Mouse (Mus musculus): ENCODE measurements at regions not wholly inside any gene's neighbourhood (a gene's known extent, or its start where the extent isn't known, plus 50 kb on each side); places are given as distances from the start of the nearest gene placed in this dataset.

GRCm38 (mm10) chr14:58987688-58988087 lies 155.0 kb downstream of the 1700129C05Rik start:
- Histone ChIP-seq H3K4me1 (ENCODE audit: control insufficient read depth, low read depth, low read length) (no peaks in the 10 kb centered on the region), H3K4me2 (ENCODE audit: low read depth, low read length) (no peak overlapping the region), H3K27me3 (ENCODE audit: control insufficient read depth, insufficient read depth, low read depth, low read length) (no peaks in the 10 kb centered on the region), H3K27ac (ENCODE audit: low read length) (no peak overlapping the region), H3K9me3 (replicated peaks; ENCODE audit: control insufficient read depth, low read length) (no peaks in the 10 kb centered on the region), H3K36me3 (ENCODE audit: control insufficient read depth, insufficient read depth) (no peaks in the 10 kb centered on the region), H3K4me3 (ENCODE audit: low read depth, low read length) (no peak overlapping the region), H3K9ac (ENCODE audit: low read depth, low read length) (no peak overlapping the region)
- no peak for ATAC-seq (ENCODE audit: low read depth)
- WGBS (ENCODE audit: insufficient replicate concordance) = 47% methylated on average over 8 of the region's 8 CpGs

- no peaks in the 10 kb centered on the region for H3K4me1 ChIP-seq (ENCODE audit: control insufficient read depth, low read depth, low read length)
- no peak overlapping the region for H3K9ac ChIP-seq (ENCODE audit: low read depth, low read length)
- H3K36me3 ChIP-seq (ENCODE audit: control insufficient read depth, insufficient read depth) = no peaks in the 10 kb centered on the region
- H3K27ac ChIP-seq (ENCODE audit: low read length) = no peak overlapping the region
- H3K4me2 ChIP-seq (ENCODE audit: low read depth, low read length) = no peak overlapping the region
- no peak overlapping the region for H3K4me3 ChIP-seq (ENCODE audit: low read depth, low read length)
- no peak for ATAC-seq (ENCODE audit: low read depth)
- no peaks in the 10 kb centered on the region for H3K27me3 ChIP-seq (ENCODE audit: control insufficient read depth, insufficient read depth, low read depth, low read length)
- no peaks in the 10 kb centered on the region for H3K9me3 ChIP-seq (replicated peaks; ENCODE audit: control insufficient read depth, low read length)
- WGBS (ENCODE audit: insufficient replicate concordance) = 62% methylated on average over 5 of the region's 5 CpGs
Observed at GRCm38 (mm10) chr14:58985838-58986237, 156.9 kb downstream of the 1700129C05Rik start.

- WGBS (ENCODE audit: insufficient replicate concordance) = 63% methylated on average over 4 of the region's 4 CpGs
- no peak overlapping the region for H3K4me3 ChIP-seq (ENCODE audit: low read depth, low read length)
- H3K9ac ChIP-seq (ENCODE audit: low read depth, low read length) = no peak overlapping the region
- H3K27ac ChIP-seq (ENCODE audit: low read length) = no peak overlapping the region
- H3K4me1 ChIP-seq (ENCODE audit: control insufficient read depth, low read depth, low read length) = no peaks in the 10 kb centered on the region
- H3K9me3 ChIP-seq (replicated peaks; ENCODE audit: control insufficient read depth, low read length) = no peaks in the 10 kb centered on the region
- H3K27me3 ChIP-seq (ENCODE audit: control insufficient read depth, insufficient read depth, low read depth, low read length) = no peaks in the 10 kb centered on the region
- no peak overlapping the region for H3K4me2 ChIP-seq (ENCODE audit: low read depth, low read length)
- no peak for ATAC-seq (ENCODE audit: low read depth)
- no peaks in the 10 kb centered on the region for H3K36me3 ChIP-seq (ENCODE audit: control insufficient read depth, insufficient read depth)
Observed at GRCm38 (mm10) chr14:58976791-58977190, 165.9 kb downstream of the 1700129C05Rik start.

GRCm38 (mm10) chr14:58969248-58969647 lies 173.4 kb downstream of the 1700129C05Rik start:
- no peaks in the 10 kb centered on the region for H3K27me3 ChIP-seq (ENCODE audit: control insufficient read depth, insufficient read depth, low read depth, low read length)
- no peak overlapping the region for H3K9ac ChIP-seq (ENCODE audit: low read depth, low read length)
- H3K4me1 ChIP-seq (ENCODE audit: control insufficient read depth, low read depth, low read length) = no peaks in the 10 kb centered on the region
- H3K36me3 ChIP-seq (ENCODE audit: control insufficient read depth, insufficient read depth) = no peaks in the 10 kb centered on the region
- 42% methylated on average over 3 of the region's 3 CpGs for WGBS (ENCODE audit: insufficient replicate concordance)
- H3K9me3 ChIP-seq (replicated peaks; ENCODE audit: control insufficient read depth, low read length) = no peaks in the 10 kb centered on the region
- no peak overlapping the region for H3K27ac ChIP-seq (ENCODE audit: low read length)
- no peak overlapping the region for H3K4me3 ChIP-seq (ENCODE audit: low read depth, low read length)
- no peak overlapping the region for H3K4me2 ChIP-seq (ENCODE audit: low read depth, low read length)
- ATAC-seq (ENCODE audit: low read depth) = no peak

GRCm38 (mm10) chr14:58967975-58968374 lies 174.7 kb downstream of the 1700129C05Rik start:
- Histone ChIP-seq H3K9ac (ENCODE audit: low read depth, low read length) (no peak overlapping the region), H3K4me3 (ENCODE audit: low read depth, low read length) (no peak overlapping the region), H3K36me3 (ENCODE audit: control insufficient read depth, insufficient read depth) (no peaks in the 10 kb centered on the region), H3K27me3 (ENCODE audit: control insufficient read depth, insufficient read depth, low read depth, low read length) (no peaks in the 10 kb centered on the region), H3K4me2 (ENCODE audit: low read depth, low read length) (no peak overlapping the region), H3K4me1 (ENCODE audit: control insufficient read depth, low read depth, low read length) (no peaks in the 10 kb centered on the region), H3K27ac (ENCODE audit: low read length) (no peak overlapping the region), H3K9me3 (replicated peaks; ENCODE audit: control insufficient read depth, low read length) (no peaks in the 10 kb centered on the region)
- no peak for ATAC-seq (ENCODE audit: low read depth)
- WGBS (ENCODE audit: insufficient replicate concordance) = 70% methylated on average over 5 of the region's 5 CpGs

GRCm38 (mm10) chr14:58967163-58967562 lies 175.5 kb downstream of the 1700129C05Rik start:
- Histone ChIP-seq H3K27me3 (ENCODE audit: control insufficient read depth, insufficient read depth, low read depth, low read length) (no peaks in the 10 kb centered on the region), H3K27ac (ENCODE audit: low read length) (no peak overlapping the region), H3K9me3 (replicated peaks; ENCODE audit: control insufficient read depth, low read length) (no peaks in the 10 kb centered on the region), H3K36me3 (ENCODE audit: control insufficient read depth, insufficient read depth) (no peaks in the 10 kb centered on the region), H3K4me2 (ENCODE audit: low read depth, low read length) (no peak overlapping the region), H3K4me1 (ENCODE audit: control insufficient read depth, low read depth, low read length) (no peaks in the 10 kb centered on the region), H3K4me3 (ENCODE audit: low read depth, low read length) (no peak overlapping the region), H3K9ac (ENCODE audit: low read depth, low read length) (no peak overlapping the region)
- WGBS (ENCODE audit: insufficient replicate concordance) = 13% methylated on average over 1 of the region's 1 CpGs
- ATAC-seq (ENCODE audit: low read depth) = no peak

GRCm38 (mm10) chr14:58944958-58945357 lies 197.7 kb downstream of the 1700129C05Rik start:
- H3K27ac ChIP-seq (ENCODE audit: low read length) = no peak overlapping the region
- no peak for ATAC-seq (ENCODE audit: low read depth)
- no peaks in the 10 kb centered on the region for H3K9me3 ChIP-seq (replicated peaks; ENCODE audit: control insufficient read depth, low read length)
- no peak overlapping the region for H3K9ac ChIP-seq (ENCODE audit: low read depth, low read length)
- no peaks in the 10 kb centered on the region for H3K4me1 ChIP-seq (ENCODE audit: control insufficient read depth, low read depth, low read length)
- 65% methylated on average over 2 of the region's 2 CpGs for WGBS (ENCODE audit: insufficient replicate concordance)
- no peak overlapping the region for H3K4me3 ChIP-seq (ENCODE audit: low read depth, low read length)
- H3K36me3 ChIP-seq (ENCODE audit: control insufficient read depth, insufficient read depth) = no peaks in the 10 kb centered on the region
- H3K27me3 ChIP-seq (ENCODE audit: control insufficient read depth, insufficient read depth, low read depth, low read length) = no peaks in the 10 kb centered on the region
- no peak overlapping the region for H3K4me2 ChIP-seq (ENCODE audit: low read depth, low read length)

GRCm38 (mm10) chr14:58943267-58943765 lies 199.4 kb downstream of the 1700129C05Rik start:
- WGBS (ENCODE audit: insufficient replicate concordance) = 62% methylated on average over 1 of the region's 1 CpGs
- H3K4me1 ChIP-seq (ENCODE audit: control insufficient read depth, low read depth, low read length) = no peaks in the 10 kb centered on the region
- no peak overlapping the region for H3K4me2 ChIP-seq (ENCODE audit: low read depth, low read length)
- H3K27ac ChIP-seq (ENCODE audit: low read length) = no peak overlapping the region
- no peak overlapping the region for H3K9ac ChIP-seq (ENCODE audit: low read depth, low read length)
- no peaks in the 10 kb centered on the region for H3K9me3 ChIP-seq (replicated peaks; ENCODE audit: control insufficient read depth, low read length)
- no peak for ATAC-seq (ENCODE audit: low read depth)
- H3K4me3 ChIP-seq (ENCODE audit: low read depth, low read length) = no peak overlapping the region
- no peaks in the 10 kb centered on the region for H3K27me3 ChIP-seq (ENCODE audit: control insufficient read depth, insufficient read depth, low read depth, low read length)
- H3K36me3 ChIP-seq (ENCODE audit: control insufficient read depth, insufficient read depth) = no peaks in the 10 kb centered on the region

- ATAC-seq (ENCODE audit: low read depth) = no peak
- Histone ChIP-seq H3K4me1 (ENCODE audit: control insufficient read depth, low read depth, low read length) (no peaks in the 10 kb centered on the region), H3K36me3 (ENCODE audit: control insufficient read depth, insufficient read depth) (no peaks in the 10 kb centered on the region), H3K9ac (ENCODE audit: low read depth, low read length) (no peak overlapping the region), H3K4me2 (ENCODE audit: low read depth, low read length) (no peak overlapping the region), H3K4me3 (ENCODE audit: low read depth, low read length) (no peak overlapping the region), H3K27me3 (ENCODE audit: control insufficient read depth, insufficient read depth, low read depth, low read length) (no peaks in the 10 kb centered on the region), H3K9me3 (replicated peaks; ENCODE audit: control insufficient read depth, low read length) (no peaks in the 10 kb centered on the region), H3K27ac (ENCODE audit: low read length) (no peak overlapping the region)
- 48% methylated on average over 1 of the region's 1 CpGs for WGBS (ENCODE audit: insufficient replicate concordance)
Observed at GRCm38 (mm10) chr14:58939086-58939485, 203.6 kb downstream of the 1700129C05Rik start.
